Mouse (Mus musculus): Measurements from ENCODE around the gene Arfgap2.

GRCm38 (mm10) chr2:91242547-91242946, 22.2 kb upstream of the Arfgap2 start:
- no peak for TF ChIP-seq POLR2A (IDR thresholded peaks at IDR 0.05; ENCODE audit: insufficient read length, low read depth)
- no peak for TF ChIP-seq MAX (IDR thresholded peaks at IDR 0.05; ENCODE audit: low read depth)
- no peak for TF ChIP-seq MYOD1 (IDR thresholded peaks at IDR 0.05; ENCODE audit: control insufficient read depth in 1 of 3, insufficient read length in 2 of 3, low read depth in 2 of 3)
